Mouse (Mus musculus) B cell, adult 2 months (primary cell): ENCODE results near the gene Camkk1.

Experiments used
- DNase-seq, 2 experiments: peaks; one replicate each; pipeline ENCODE4 v3.0.0; 2022

The Camkk1 gene

DNA sequence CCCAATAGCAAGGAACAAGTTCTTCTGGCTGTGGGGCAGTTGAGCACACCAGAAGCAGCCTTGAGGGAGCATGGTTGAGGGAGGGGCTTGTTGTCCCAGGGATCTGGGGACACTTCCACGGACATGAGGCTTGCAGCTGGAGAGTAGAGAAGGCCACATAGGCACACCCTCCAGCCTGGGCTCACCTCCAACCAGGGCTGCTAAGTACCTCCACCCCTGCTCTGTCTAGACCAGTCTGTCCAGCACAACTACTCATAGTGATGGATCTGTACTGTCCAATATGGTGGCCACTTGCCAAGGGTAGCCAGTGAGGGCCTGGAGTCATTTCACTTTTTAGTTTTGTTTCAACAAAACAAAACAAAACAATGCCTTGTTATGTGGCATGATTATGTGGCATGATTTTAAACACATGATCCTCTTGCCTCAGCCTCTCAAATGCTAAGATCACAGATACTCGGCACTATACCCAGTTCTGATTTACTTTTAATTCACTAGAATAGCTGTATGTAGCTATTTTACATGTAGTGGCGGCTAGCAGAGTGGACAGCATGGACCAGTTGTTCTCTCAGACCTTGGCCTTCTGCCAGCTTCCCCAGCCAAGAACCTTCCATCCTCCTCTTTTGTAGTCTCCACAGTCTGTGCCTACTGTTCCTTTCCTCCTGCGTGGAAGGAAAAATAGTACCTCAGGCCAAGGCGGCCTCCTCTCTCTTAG, 3.3 kb upstream of the Camkk1 start:
- no peak for DNase-seq

- DNase-seq = no peak
These were observed 2.7 kb upstream of the Camkk1 start for GRCm38 (mm10) chr11:73016103-73016420.

DNA sequence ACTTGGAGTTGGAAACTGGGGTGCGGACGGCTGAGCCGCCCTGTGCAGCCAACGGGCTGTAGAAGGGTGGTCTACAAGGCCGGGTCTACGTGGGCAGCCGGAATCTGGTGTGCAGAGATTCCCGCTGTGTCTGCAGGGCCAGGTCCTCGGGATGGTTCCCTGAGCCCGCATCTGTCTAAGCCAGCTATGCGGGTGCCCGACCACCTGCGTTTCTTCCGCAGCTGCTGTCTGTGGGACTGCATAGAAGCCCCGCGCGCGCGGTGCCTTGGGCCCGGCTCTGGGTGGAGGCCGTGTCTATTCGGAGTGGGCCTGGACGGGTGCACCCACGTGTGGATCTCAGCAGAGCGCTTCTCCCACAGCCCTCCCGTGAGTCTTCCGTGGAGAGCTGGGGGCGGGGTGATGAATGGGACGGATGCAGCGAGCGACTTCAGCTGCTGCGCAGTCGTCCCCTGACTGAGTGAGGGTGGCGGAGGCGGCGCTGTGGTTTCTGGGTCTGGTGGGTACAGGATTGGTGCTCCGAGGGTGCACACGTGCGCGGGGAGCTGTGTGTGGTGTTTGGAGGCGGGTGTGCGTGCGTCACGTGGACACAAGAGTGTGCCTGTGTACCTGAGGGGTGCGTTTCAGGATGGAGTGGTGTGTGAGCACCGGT, 463 bp downstream of the Camkk1 start:
- DNase-seq = peak; percentile 88 to 90

DNA sequence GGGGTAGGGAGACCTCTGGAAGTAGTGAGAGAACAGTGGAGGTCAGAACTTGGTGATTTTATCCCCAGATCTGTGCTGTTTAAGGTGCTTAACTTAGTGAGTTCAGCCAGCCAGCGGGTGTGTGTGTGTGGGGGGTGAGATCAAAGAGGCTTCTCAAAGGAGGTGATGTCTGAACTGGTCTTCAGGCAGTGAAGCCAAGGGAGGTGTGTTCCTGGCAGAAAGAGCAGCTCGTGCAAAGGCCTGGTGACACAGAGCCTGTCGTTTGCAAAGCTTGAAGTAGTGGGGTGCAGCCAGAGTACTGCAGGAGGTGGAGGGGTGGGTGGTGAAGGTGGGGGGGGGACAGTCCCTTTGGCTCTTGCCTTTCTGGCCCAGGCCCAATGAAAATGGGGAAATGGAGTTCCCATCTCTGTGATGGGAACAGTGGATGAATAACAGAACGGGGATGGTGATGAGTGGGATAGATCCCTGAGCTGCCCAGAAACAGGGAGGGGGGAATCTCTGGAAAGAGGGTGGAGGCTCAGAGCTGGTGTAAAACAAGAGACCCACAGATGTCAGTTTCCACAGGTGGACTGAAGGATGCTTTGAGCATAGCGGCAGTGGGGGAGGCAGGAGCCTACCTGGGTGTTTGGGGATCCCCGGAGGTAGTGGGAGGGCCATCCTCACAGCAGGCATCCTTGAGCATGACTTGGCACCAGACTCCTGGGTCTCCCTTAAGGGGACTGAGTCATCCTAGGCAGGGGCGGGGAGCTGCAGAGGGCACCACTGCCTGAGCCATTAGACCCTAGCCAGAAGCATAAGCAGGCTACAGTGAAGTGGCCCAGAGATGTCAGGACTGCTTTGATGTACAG, 2.4 kb downstream of the Camkk1 start:
- DNase-seq = no peak

DNA sequence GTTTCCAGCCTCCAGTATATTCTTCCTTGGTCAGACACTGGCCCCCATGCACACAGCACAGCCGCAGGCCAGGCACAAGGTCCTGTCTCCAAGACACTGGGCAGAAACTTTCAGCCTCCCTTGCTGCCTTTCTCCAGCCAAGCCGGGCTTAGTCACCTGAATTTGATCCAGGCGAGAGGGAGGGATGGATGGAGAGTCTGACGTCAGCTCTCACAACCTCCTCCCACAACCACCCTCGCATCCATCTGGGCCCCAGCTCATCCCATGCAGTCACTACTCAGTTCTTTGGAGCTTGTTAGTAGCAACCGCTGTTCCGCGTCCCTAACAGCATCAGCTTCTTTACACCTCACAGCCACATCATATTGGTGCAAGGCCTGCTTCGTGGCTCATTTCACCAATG, 4.3 kb downstream of the Camkk1 start:
- no peak for DNase-seq

DNA sequence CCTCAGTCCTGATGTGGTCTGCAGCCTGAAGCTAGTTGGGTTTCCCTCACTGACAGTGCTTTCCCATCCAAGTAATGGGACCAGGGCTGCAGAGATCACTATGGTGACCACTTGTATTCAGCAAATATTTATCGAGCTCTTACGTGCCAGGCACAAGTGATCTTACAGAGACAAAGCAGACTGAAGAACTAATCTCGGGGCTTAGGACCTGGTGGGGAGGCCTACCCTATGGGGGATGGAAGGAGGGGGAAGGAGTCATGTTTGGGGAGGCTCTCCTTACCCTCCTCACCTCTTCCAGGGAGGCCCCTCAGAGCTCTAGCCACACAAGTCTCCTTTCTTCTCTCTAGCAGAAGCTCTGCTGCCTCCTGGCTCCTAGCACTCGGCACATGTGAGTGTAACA, 5.0 kb downstream of the Camkk1 start:
- no peak for DNase-seq

DNA sequence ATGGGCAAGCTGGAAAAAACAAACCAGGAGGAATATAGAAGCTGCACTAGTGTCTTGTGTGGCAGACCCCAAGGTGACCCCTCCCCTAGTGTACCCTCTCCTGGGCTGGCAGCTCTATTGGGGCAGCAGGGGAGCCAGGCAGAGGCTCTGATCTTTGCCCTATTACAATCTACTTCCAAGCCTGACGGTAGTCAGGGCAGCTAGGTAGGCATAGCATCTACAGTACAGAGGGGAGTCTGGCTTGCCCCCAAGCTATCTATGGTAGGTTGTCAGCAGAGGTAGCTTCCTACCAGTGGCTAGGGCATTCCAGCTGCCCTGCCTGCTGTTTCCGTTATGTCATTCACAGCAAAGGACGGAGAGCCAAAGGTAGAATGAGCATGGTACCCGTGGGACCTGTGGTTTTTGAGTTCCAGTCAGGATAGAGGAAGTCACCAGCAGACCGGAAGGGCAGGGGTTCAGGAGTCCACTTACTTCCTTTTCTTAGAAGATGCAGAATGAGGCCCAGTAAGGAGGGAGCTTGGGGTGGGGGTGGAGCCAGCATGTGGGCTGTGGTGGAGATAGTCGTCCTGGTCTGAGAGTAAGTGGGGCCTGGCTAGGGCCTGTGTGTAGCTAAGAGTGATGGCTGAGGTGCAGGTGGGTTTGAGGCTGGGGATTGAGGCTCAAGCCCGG, 5.6 kb downstream of the Camkk1 start:
- peak; percentile 84 to 87 for DNase-seq

GRCm38 (mm10) chr11:73026961-73027360, 8.2 kb downstream of the Camkk1 start:
- no peak for DNase-seq

GRCm38 (mm10) chr11:73030821-73031498, 12.2 kb downstream of the Camkk1 start:
- peak; percentile 77 to 78 for DNase-seq

GRCm38 (mm10) chr11:73031536-73031935, 12.7 kb downstream of the Camkk1 start:
- no peak for DNase-seq

DNA sequence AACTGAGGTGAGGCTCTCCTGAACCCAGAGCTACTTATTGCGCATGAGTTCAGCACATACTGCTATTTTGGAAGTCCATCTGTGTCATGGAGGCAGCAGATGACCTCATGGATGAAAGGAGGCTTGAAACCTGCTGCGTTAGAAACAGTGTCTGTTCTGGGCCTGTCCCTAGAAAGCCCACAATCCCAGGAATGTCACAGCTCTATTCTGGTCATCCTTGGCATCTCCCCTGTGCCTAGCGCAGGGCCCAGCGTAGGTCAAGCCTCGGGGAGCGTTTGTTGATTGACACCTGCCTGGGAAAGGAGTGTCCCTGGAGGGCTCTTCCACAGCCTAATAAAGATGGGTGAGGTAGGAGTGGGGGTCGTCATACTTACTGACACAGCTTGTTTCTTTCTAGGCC, 17.3 kb downstream of the Camkk1 start:
- DNase-seq = no peak

- DNase-seq = no peak
These were observed 18.1 kb downstream of the Camkk1 start for GRCm38 (mm10) chr11:73036889-73037288.

GRCm38 (mm10) chr11:73037691-73038090, 18.9 kb downstream of the Camkk1 start:
- no peak for DNase-seq

DNA sequence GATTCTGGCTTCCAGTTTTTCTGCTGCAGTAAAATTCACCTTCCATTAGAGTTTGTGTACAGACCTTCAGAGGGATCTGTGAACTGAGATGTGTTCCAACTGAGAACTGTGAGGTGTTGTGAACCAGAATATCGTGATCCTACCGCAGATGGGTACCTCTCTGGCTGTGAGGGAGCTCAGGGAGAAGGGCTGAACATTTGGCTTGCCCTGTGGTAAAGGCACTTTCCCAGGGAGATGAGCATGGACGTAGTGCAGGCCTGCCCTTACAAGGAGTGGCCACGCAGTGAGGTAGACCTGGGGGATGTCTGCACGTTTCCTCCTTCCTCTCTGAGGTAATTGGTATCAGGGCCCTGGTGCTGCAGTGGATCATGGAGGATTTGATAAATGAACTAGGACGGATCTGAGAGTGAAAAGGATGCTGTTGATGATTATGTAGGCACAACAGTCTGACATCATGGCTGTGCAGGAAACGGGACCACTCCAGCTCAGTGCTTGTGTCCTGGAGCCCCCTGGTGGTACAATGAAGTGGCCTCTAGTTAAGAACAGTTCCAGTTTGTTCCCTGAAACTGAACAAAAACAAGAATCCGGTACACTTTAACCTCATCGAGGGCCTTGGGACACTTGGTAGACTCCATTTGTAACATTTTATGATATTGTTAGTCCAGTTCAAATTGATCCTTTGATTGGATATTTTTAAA, 20.4 kb downstream of the Camkk1 start:
- peak; percentile 80 to 83 for DNase-seq

GRCm38 (mm10) chr11:73044229-73044755, 25.5 kb downstream of the Camkk1 start:
- no peak for DNase-seq

DNA sequence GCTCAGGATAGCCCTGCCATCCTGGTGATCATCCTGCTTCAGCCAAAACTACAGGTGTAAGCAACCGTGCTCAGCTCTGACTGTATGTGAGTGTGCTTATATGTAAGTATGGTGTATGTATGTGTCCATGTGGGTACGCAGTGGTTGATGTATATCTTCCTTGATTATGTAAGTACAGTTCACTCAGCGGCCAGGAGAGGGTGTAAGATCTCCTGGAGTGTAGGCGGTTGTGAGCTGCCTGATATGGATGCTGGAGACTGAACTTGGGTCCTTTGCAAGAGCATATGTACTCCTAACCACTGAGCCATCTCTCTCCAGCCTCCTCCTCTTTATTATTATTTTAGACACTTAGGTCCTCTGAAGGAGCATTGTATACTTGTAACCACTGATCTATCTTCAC, 26.0 kb downstream of the Camkk1 start:
- DNase-seq = no peak

- peak; percentile 99 for DNase-seq
These were observed 28.8 kb downstream of the Camkk1 start, which contains the start of gene Ncbp3 for GRCm38 (mm10) chr11:73047542-73047996. Gene Ncbp3, plus strand, starts transcription at chr11:73047783.

- DNase-seq = peak in 1 of 2 experiments; percentile 62
These were observed 29.4 kb downstream of the Camkk1 start for GRCm38 (mm10) chr11:73048030-73048876.

GRCm38 (mm10) chr11:73049335-73049734, 30.5 kb downstream of the Camkk1 start:
- DNase-seq = peak; percentile 72 to 73

DNA sequence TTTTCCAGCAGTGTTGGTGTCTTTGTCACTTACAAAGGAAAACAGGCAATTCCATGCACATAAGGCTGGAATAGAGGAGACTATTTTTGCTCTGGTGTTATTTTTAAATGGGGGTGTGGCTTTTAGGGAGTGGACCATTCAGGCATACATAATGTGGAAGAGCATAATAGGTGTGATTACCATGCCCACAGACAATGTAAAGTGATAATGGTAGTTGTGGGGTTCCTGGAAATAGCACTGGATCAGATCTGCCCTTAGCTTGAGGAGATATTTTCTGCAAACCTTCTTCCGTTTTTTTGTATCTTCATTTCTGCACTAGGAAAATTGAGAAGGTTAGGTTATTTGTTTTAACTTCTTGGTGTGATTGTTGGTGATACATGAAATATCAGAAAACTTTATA, 34.0 kb downstream of the Camkk1 start:
- no peak for DNase-seq

DNA sequence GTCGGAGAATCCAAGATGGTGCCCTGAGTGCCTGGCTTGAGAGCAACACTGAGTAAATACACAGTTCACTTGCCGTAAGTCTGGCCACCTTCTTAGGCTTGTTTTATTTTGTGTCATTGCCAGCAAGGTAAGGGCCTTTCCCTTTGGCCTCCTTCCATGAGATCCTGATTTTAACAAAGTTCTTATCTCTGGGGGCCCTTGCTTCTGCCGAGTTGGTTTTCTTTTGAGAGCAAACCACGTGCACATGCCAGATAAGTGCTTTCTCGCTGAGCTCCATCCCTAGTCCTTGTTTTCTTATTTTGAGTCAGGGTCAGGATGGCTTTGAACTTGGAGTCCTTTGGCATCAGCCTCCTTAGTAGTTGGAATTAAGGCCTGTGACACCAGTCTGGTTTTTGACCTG, 38.9 kb downstream of the Camkk1 start:
- DNase-seq = no peak
